Mouse (Mus musculus) spleen, adult 2 months (tissue): ENCODE measurements around the gene Gpsm2.

Experiments
- CTCF ChIP-seq: fragments of 200-500 bp; IDR thresholded peaks from 2 replicates; pipeline ENCODE4 v1.5.1; 2011; ENCODE audit warnings: mild to moderate bottlenecking, inconsistent platforms; ENCODE audit not compliant: insufficient read depth, insufficient read length, insufficient replicate concordance; ENCODE audit errors: extremely low read depth
- POLR2A ChIP-seq: fragments of 200-500 bp; IDR thresholded peaks from 2 replicates; pipeline ENCODE4 v1.6.1; 2011; ENCODE audit warnings: low read depth, low read length, inconsistent platforms

- TF ChIP-seq CTCF = no peak
- no peak for TF ChIP-seq POLR2A
Observed at GRCm38 (mm10) chr3:108757570-108757969, 35.5 kb upstream of the Gpsm2 start.
